Mouse (Mus musculus) spleen, adult 2 months (tissue): ENCODE results near the gene Ube2q2. TPM values are rescaled to one million over a fixed set of nuclear protein-coding genes. Genes with fewer than 3 reads are reported as not detected.
A peak's percentile ranks its signal among the peaks of the same experiment; 100 is the strongest.
"Not testable (repeated sequence)": the region's sequence is repeated elsewhere in the genome, so short reads cannot be mapped to it uniquely, and the experiment has no call there.

Experiments
- DNase-seq, 2 experiments: peaks; one replicate each; pipeline versions ENCODE4 v3.0.0 to v3.0.0-alpha.2; 2012 to 2021; ENCODE audit warnings: low spot score in 2 of 2, low read depth in 1 of 2
- H3K27ac ChIP-seq: fragments of 200-500 bp; 2 replicates; pipeline ENCODE4 v1.5.1; 2012; ENCODE audit warnings: low read length, inconsistent platforms; ENCODE audit not compliant: insufficient read depth
- H3K27me3 ChIP-seq: fragments of 200-500 bp; 2 replicates; pipeline ENCODE4 v1.6.1; 2012; ENCODE audit warnings: mild to moderate bottlenecking, moderate library complexity, low read length, inconsistent platforms; ENCODE audit not compliant: control insufficient read depth, insufficient read depth
- H3K36me3 ChIP-seq: fragments of 200-500 bp; 2 replicates; pipeline ENCODE4 v1.6.1; 2012; ENCODE audit warnings: mild to moderate bottlenecking, low read length, inconsistent platforms; ENCODE audit not compliant: control insufficient read depth, insufficient read depth
- H3K4me1 ChIP-seq: fragments of 200-500 bp; 2 replicates; pipeline ENCODE4 v1.6.1; 2011; ENCODE audit warnings: inconsistent platforms; ENCODE audit not compliant: control insufficient read depth, insufficient read depth, insufficient read length
- H3K4me3 ChIP-seq: fragments of 200-500 bp; 2 replicates; pipeline ENCODE4 v1.5.1; 2011; ENCODE audit warnings: mild to moderate bottlenecking, inconsistent platforms; ENCODE audit not compliant: insufficient read depth, insufficient read length; ENCODE audit errors: extremely low read depth
- CTCF ChIP-seq: fragments of 200-500 bp; IDR thresholded peaks from 2 replicates; pipeline ENCODE4 v1.5.1; 2011; ENCODE audit warnings: mild to moderate bottlenecking, inconsistent platforms; ENCODE audit not compliant: insufficient read depth, insufficient read length, insufficient replicate concordance; ENCODE audit errors: extremely low read depth
- POLR2A ChIP-seq: fragments of 200-500 bp; IDR thresholded peaks from 2 replicates; pipeline ENCODE4 v1.6.1; 2011; ENCODE audit warnings: low read depth, low read length, inconsistent platforms
- WGBS: fragments of 180-500 bp; shearing (Covaris S2); methylation state at CpG from one replicate; pipeline ENCODE4 v1.1.7; 2018; 5-methylcytosine and 5-hydroxymethylcytosine counted together
- polyA plus RNA-seq: library from polyadenylated mRNA; depleted of rRNA; stranded (reverse); fragments of >200 nt; gene quantifications from 2 replicates; pipeline ENCODE4 v1.2.3, GENCODE M21; 2012

Ube2q2 gene
- polyA plus RNA-seq, 1 experiment: 8.3 TPM

- Histone ChIP-seq H3K27ac (no peak overlapping the region), H3K4me3 (no peak overlapping the region), H3K36me3 (no peaks in the 10 kb centered on the region), H3K27me3 (no peaks in the 10 kb centered on the region), H3K4me1 (peaks cover 2% of the 10 kb centered on the region; the same call in 1 of the 2 replicates)
- DNase-seq: no peak
- WGBS: 81% methylated on average over 8 of the region's 8 CpGs
- TF ChIP-seq POLR2A: no peak
These were observed 97.8 kb downstream of the Ube2q2 start for GRCm38 (mm10) chr9:55246440-55246839.

GRCm38 (mm10) chr9:55246918-55247317 lies 98.3 kb downstream of the Ube2q2 start:
- TF ChIP-seq POLR2A: no peak
- no peak for TF ChIP-seq CTCF
- Histone ChIP-seq H3K36me3 (no peaks in the 10 kb centered on the region), H3K27ac (no peak overlapping the region), H3K4me3 (no peak overlapping the region), H3K4me1 (no peaks in the 10 kb centered on the region), H3K27me3 (no peaks in the 10 kb centered on the region)
- WGBS: 90% methylated on average over 4 of the region's 4 CpGs
- no peak for DNase-seq

GRCm38 (mm10) chr9:55248465-55248864 lies 99.8 kb downstream of the Ube2q2 start:
- WGBS: 24% methylated on average over 4 of the region's 4 CpGs
- no peaks in the 10 kb centered on the region for H3K4me1 ChIP-seq

GRCm38 (mm10) chr9:55250595-55251247 lies 102.1 kb downstream of the Ube2q2 start:
- Histone ChIP-seq H3K4me1 (no peaks in the 10 kb centered on the region), H3K36me3 (no peaks in the 10 kb centered on the region), H3K27ac (no peak overlapping the region), H3K4me3 (no peak overlapping the region), H3K27me3 (no peaks in the 10 kb centered on the region)
- 77% methylated on average over 6 of the region's 6 CpGs for WGBS
- no peak for DNase-seq
- TF ChIP-seq CTCF (no peak), POLR2A (no peak)

More at GRCm38 (mm10) chr9:55248465-55248864, 99.8 kb downstream of the Ube2q2 start:
- no peaks in the 10 kb centered on the region for H3K27me3 ChIP-seq
- no peak overlapping the region for H3K4me3 ChIP-seq
- no peak overlapping the region for H3K27ac ChIP-seq
- H3K36me3 ChIP-seq: no peaks in the 10 kb centered on the region
- no peak for DNase-seq
- TF ChIP-seq POLR2A (no peak), CTCF (no peak)

GRCm38 (mm10) chr9:55252097-55252496 lies 103.4 kb downstream of the Ube2q2 start:
- not testable (repeated sequence) for H3K4me3 ChIP-seq, H3K36me3 ChIP-seq, DNase-seq, H3K27me3 ChIP-seq, H3K27ac ChIP-seq, H3K4me1 ChIP-seq
- TF ChIP-seq CTCF: peak; percentile 19; the same call in 1 of the 2 replicates
- 51% methylated on average over 2 of the region's 2 CpGs for WGBS

GRCm38 (mm10) chr9:55253849-55254248 lies 105.2 kb downstream of the Ube2q2 start:
- no peak for DNase-seq
- TF ChIP-seq POLR2A: no peak
- 37% methylated on average over 1 of the region's 1 CpGs for WGBS
- Histone ChIP-seq H3K27me3 (no peaks in the 10 kb centered on the region), H3K4me3 (no peak overlapping the region), H3K4me1 (no peaks in the 10 kb centered on the region), H3K36me3 (no peaks in the 10 kb centered on the region), H3K27ac (no peak overlapping the region)

- no peak for DNase-seq
- WGBS: 78% methylated on average over 5 of the region's 5 CpGs
- Histone ChIP-seq H3K4me1 (no peaks in the 10 kb centered on the region), H3K27me3 (no peaks in the 10 kb centered on the region), H3K36me3 (no peaks in the 10 kb centered on the region), H3K4me3 (no peak overlapping the region), H3K27ac (no peak overlapping the region)
- TF ChIP-seq POLR2A: no peak
- no peak for TF ChIP-seq CTCF
These were observed 106.4 kb downstream of the Ube2q2 start for GRCm38 (mm10) chr9:55255056-55255455.
